ENCODE assay signal across 9 mouse cellular contexts in the genomic region with DNA sequence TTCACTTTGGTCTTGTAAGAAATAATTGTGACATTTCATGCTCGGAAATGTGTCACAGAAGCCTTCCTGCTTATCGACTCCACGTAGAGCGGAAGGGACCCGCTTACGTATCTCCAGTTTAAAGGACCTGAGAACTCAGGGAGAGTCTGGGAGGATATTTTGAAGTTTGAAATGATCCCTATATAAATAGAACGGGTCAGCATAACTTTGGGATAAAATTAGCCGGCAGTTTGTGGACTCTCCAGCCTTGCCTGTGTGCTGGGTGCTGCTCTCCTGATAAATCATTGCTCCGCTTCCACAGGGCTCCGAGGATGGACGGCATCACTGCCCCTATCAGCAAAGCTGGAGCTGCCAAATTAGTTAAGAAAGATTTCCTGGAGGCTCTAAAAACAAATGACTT. TPM values are rescaled to one million over a fixed set of nuclear protein-coding genes. Genes with fewer than 3 reads are reported as not detected.
DNase-seq lines count a peak whose midpoint lies in the region; ATAC-seq lines count a peak whose summit lies in the region.
"Had no signal": no experiment of that assay in that cellular context is flagged by ENCODE, and none has a peak within 500 bp of the region (broad histone marks: within the 10 kb centered on the region; RNA-seq: fewer than 3 reads in every experiment).

No protein-coding gene starts in this region.

- ATAC-seq in heart, embryonic 16.5 days (replicated peaks; ENCODE audit: extremely low read depth, insufficient read depth, low FRiP score) = peak; percentile 80
- no peak for ATAC-seq in limb, embryonic 15.5 days (ENCODE audit: insufficient number of reproducible peaks, low FRiP score, low TSS enrichment, low read depth)
- ATAC-seq in stomach, embryonic 15.5 days (ENCODE audit: insufficient read depth, low FRiP score, low read depth) = no peak

- peak; percentile 30 for DNase-seq in 416B (ENCODE audit: low read depth)
- peak; percentile 66 for DNase-seq in embryo, embryonic 11 days
- no peak for DNase-seq in layer of hippocampus, adult 9-11 months
- DNase-seq in spleen, postnatal 36 days (ENCODE audit: low spot score in 2 of 2) = no peak
- no peak for DNase-seq in adrenal gland, adult 8-10 months

- H3K27me3 ChIP-seq in heart, embryonic 16.5 days (ENCODE audit: control insufficient read depth, insufficient read depth, low read length) = no peaks in the 10 kb centered on the region
- H3K27me3 ChIP-seq in limb, embryonic 15.5 days = no peaks in the 10 kb centered on the region
- no peaks in the 10 kb centered on the region for H3K27me3 ChIP-seq in stomach, embryonic 15.5 days (replicated peaks)

- H3K9me3 ChIP-seq in heart, embryonic 16.5 days (replicated peaks; ENCODE audit: control insufficient read depth, low read length) = no peaks in the 10 kb centered on the region
- no peaks in the 10 kb centered on the region for H3K9me3 ChIP-seq in limb, embryonic 15.5 days
- H3K9me3 ChIP-seq in stomach, embryonic 15.5 days = no peaks in the 10 kb centered on the region

- H3K4me2 ChIP-seq in heart, embryonic 16.5 days (ENCODE audit: low read depth, low read length) = peak overlapping the region; percentile 67
- H3K4me2 ChIP-seq in limb, embryonic 15.5 days = peak overlapping the region; percentile 46
- peak overlapping the region; percentile 56 for H3K4me2 ChIP-seq in stomach, embryonic 15.5 days

- peak overlapping the region; percentile 64 for H3K4me3 ChIP-seq in heart, embryonic 16.5 days (ENCODE audit: low read length)
- peak overlapping the region; percentile 35 for H3K4me3 ChIP-seq in limb, embryonic 15.5 days
- H3K4me3 ChIP-seq in stomach, embryonic 15.5 days (replicated peaks) = peak overlapping the region; percentile 30

- H3K27ac ChIP-seq in heart, embryonic 16.5 days (ENCODE audit: low read length) = peak overlapping the region; percentile 73
- H3K27ac ChIP-seq in limb, embryonic 15.5 days = peak overlapping the region; percentile 57
- no peak overlapping the region for H3K27ac ChIP-seq in stomach, embryonic 15.5 days

- H3K36me3 ChIP-seq in heart, embryonic 16.5 days (ENCODE audit: control insufficient read depth, insufficient read depth) = no peaks in the 10 kb centered on the region
- no peaks in the 10 kb centered on the region for H3K36me3 ChIP-seq in limb, embryonic 15.5 days
- H3K36me3 ChIP-seq in stomach, embryonic 15.5 days = no peaks in the 10 kb centered on the region

- H3K9ac ChIP-seq in heart, embryonic 16.5 days (ENCODE audit: low read length) = peak overlapping the region; percentile 58
- H3K9ac ChIP-seq in limb, embryonic 15.5 days = peak overlapping the region; percentile 28; the same call in 1 of the 2 replicates
- H3K9ac ChIP-seq in stomach, embryonic 15.5 days = 0 out of 2 replicates have a peak overlapping the region, but pooled peaks have one; percentile 12

- peaks cover 10% of the 10 kb centered on the region for H3K4me1 ChIP-seq in heart, embryonic 16.5 days (ENCODE audit: control insufficient read depth, insufficient read depth, low read length)
- H3K4me1 ChIP-seq in limb, embryonic 15.5 days = no peaks in the 10 kb centered on the region
- H3K4me1 ChIP-seq in stomach, embryonic 15.5 days = no peaks in the 10 kb centered on the region

- 5% methylated on average over 11 of the region's 11 CpGs for WGBS in heart, embryonic 16.5 days
- 9% methylated on average over 11 of the region's 11 CpGs for WGBS in limb, embryonic 15.5 days
- WGBS in stomach, embryonic 15.5 days = 5% methylated on average over 11 of the region's 11 CpGs

RNA-seq across cellular contexts. Expression of gene Asb4, which starts 7.1 kb away (rescaled TPM):
- 26.5 TPM in 2 replicates for polyA plus RNA-seq in heart, embryonic 16.5 days (2015; fragmentation: Nextera tagmentation; extraction: Ambion mirVana)
- 21.3 and 28.5 TPM in 2 replicates for polyA plus RNA-seq in limb, embryonic 15.5 days (2015; fragmentation: Nextera tagmentation; extraction: Ambion mirVana)
- 12.4 and 15.9 TPM in 2 replicates for polyA plus RNA-seq in stomach, embryonic 15.5 days (2015; fragmentation: Nextera tagmentation; extraction: Ambion mirVana)
- 1 to 10 TPM in 3 of 4 experiments, under 1 TPM in 1; 0.83 to 1.5 (median 1.1) TPM for total RNA-seq in adrenal gland, adult 8-10 months (2022)
- total RNA-seq: neutrophil, adult 5-6 weeks had no signal

Comparison
In these comparisons a context has a peak if more than half of its experiments do, and no peak if none do; other contexts are left out.
1. DNase-seq: peak in 416B (single experiment) and embryo, embryonic 11 days (single experiment); none in layer of hippocampus, adult 9-11 months (single experiment), spleen, postnatal 36 days (0 of 2) and adrenal gland, adult 8-10 months (single experiment).
2. Peak in every context shown above with its lines, with median percentiles within 50 percentile points of each other: H3K4me2 ChIP-seq, H3K4me3 ChIP-seq and H3K9ac ChIP-seq.